Mouse (Mus musculus): ENCODE measurements around the gene Cdc25a. TPM values are rescaled to one million over a fixed set of nuclear protein-coding genes. Genes with fewer than 3 reads are reported as not detected.

Gene Cdc25a
- polyA plus RNA-seq, 1 experiment, result 16.7 TPM

- DNase-seq (ENCODE audit: low read depth), result peak; percentile 6
- TF ChIP-seq CTCF (IDR thresholded peaks at IDR 0.05; ENCODE audit: borderline replicate concordance, extremely low read depth, insufficient read depth, insufficient read length), result no peak
- no peak for TF ChIP-seq POLR2A (IDR thresholded peaks at IDR 0.05; ENCODE audit: borderline replicate concordance, extremely low read depth, insufficient read depth, insufficient read length, poor library complexity, severe bottlenecking)
Measured at GRCm38 (mm10) chr9:109942796-109943195, 67.4 kb downstream of the Cdc25a start.

Other genes starting within 250 kb of the Cdc25a start
- 0.09 and 0.12 TPM in 2 replicates for gene Fbxw24, start 249.5 kb upstream of the Cdc25a start, polyA plus RNA-seq (2012; rRNA removed)
- 0.04 TPM in 1 of 2 replicates, not detected in the other for gene Fbxw25, start 210.9 kb upstream of the Cdc25a start, polyA plus RNA-seq (2012; rRNA removed)
- gene Fbxw18, start 172.9 kb upstream of the Cdc25a start, polyA plus RNA-seq (2012; rRNA removed), result not detected in 2 replicates
- gene Fbxw26, start 129.5 kb upstream of the Cdc25a start, polyA plus RNA-seq (2012; rRNA removed), result 0.05 TPM in 1 of 2 replicates, not detected in the other
- gene Fbxw27, start 84.9 kb upstream of the Cdc25a start, polyA plus RNA-seq (2012; rRNA removed), result 0.45 TPM in 1 of 2 replicates, not detected in the other
- not detected in 2 replicates for gene Spink8, start 63.3 kb upstream of the Cdc25a start, polyA plus RNA-seq (2012; rRNA removed)
- gene Nme6, start 42.8 kb upstream of the Cdc25a start, polyA plus RNA-seq (2012; rRNA removed), result 54.5 and 62.4 TPM in 2 replicates
- 0.53 and 0.94 TPM in 2 replicates for gene Camp, start 26.0 kb upstream of the Cdc25a start, polyA plus RNA-seq (2012; rRNA removed)
- gene Map4, start 55.9 kb downstream of the Cdc25a start, polyA plus RNA-seq (2012; rRNA removed), result 161 and 224 TPM in 2 replicates
- 54.2 and 82.7 TPM in 2 replicates for gene Smarcc1, start 242.1 kb downstream of the Cdc25a start, polyA plus RNA-seq (2012; rRNA removed)
- 192 and 231 TPM in 2 replicates for gene Dhx30, start 242.3 kb downstream of the Cdc25a start, polyA plus RNA-seq (2012; rRNA removed)